Mouse (Mus musculus) embryonic facial prominence, embryonic 13.5 days (tissue): ENCODE results near the gene Cldn18. TPM values are rescaled to one million over a fixed set of nuclear protein-coding genes. Genes with fewer than 3 reads are reported as not detected.

Experiments used
- ATAC-seq: fragments of 200-750 bp; cut with Nextera tagmentation; 2 replicates; pipeline ENCODE4 v1.8.0; 2017; ENCODE audit warnings: low read depth; ENCODE audit not compliant: insufficient number of reproducible peaks, insufficient read depth, low FRiP score, low TSS enrichment
- H3K27ac ChIP-seq: fragments of 300-500 bp; sonication (generic); 2 replicates; pipeline ENCODE4 v1.5.1; 2015; ENCODE audit warnings: moderate library complexity, mild to moderate bottlenecking, inconsistent platforms
- H3K27me3 ChIP-seq: fragments of 300-500 bp; sonication (generic); 2 replicates; pipeline ENCODE4 v1.6.1; 2015; ENCODE audit warnings: mild to moderate bottlenecking, inconsistent platforms
- H3K36me3 ChIP-seq: fragments of 300-500 bp; sonication (generic); 2 replicates; pipeline ENCODE4 v1.6.1; 2015; ENCODE audit warnings: mild to moderate bottlenecking, inconsistent platforms
- H3K4me1 ChIP-seq: fragments of 300-500 bp; sonication (generic); 2 replicates; pipeline ENCODE4 v1.6.1; 2015; ENCODE audit warnings: inconsistent platforms
- H3K4me2 ChIP-seq: fragments of 300-500 bp; sonication (generic); 2 replicates; pipeline ENCODE4 v1.6.1; 2015; ENCODE audit warnings: moderate library complexity, mild to moderate bottlenecking, inconsistent platforms
- H3K4me3 ChIP-seq: fragments of 300-500 bp; sonication (generic); 2 replicates; pipeline ENCODE4 v1.5.1; 2015; ENCODE audit warnings: mild to moderate bottlenecking, inconsistent platforms
- H3K9ac ChIP-seq: fragments of 300-500 bp; sonication (generic); 2 replicates; pipeline ENCODE4 v1.6.1; 2015; ENCODE audit warnings: mild to moderate bottlenecking, inconsistent platforms
- H3K9me3 ChIP-seq: fragments of 300-500 bp; sonication (generic); 2 replicates; pipeline ENCODE4 v1.6.1; 2016; ENCODE audit warnings: inconsistent platforms
- WGBS: fragments of 180-500 bp; shearing (Covaris S2); methylation state at CpG from one replicate; pipeline ENCODE4 v1.1.7; 2015; ENCODE audit warnings: mixed read lengths; 5-methylcytosine and 5-hydroxymethylcytosine counted together
- polyA plus RNA-seq: library from polyadenylated mRNA; unstranded; fragments of >200 nt; fragmentation: Nextera tagmentation; extraction: Ambion mirVana; gene quantifications from 2 replicates; pipeline ENCODE4 v1.2.1, GENCODE M21; 2015

The Cldn18 gene
- polyA plus RNA-seq, 1 experiment from 2014 or later = 0.15 TPM

DNA sequence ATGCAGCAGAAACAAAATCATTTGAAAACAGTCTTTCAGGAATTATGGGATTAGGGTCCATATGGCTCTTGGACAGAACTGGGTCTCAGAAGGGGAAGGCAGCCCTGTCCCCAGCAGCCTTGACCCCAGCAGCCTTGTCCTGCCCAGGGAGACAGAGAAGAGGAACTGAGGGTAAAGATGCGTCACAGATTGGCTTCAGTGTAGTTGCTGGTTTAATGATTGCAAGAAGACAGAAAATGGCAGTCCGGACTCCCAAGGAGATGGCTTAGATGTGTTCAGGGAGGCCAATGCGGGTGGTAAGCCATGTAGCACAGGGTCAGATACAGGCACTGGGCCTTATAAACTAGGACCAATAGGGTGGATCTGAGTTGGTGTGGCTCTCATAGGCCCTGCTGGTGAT lies 41.4 kb downstream of the Cldn18 start:
- no peak overlapping the region for H3K27ac ChIP-seq
- H3K4me3 ChIP-seq = no peak overlapping the region
- no peak overlapping the region for H3K4me2 ChIP-seq
- H3K9ac ChIP-seq = no peak overlapping the region
- no peaks in the 10 kb centered on the region for H3K9me3 ChIP-seq
- no peaks in the 10 kb centered on the region for H3K27me3 ChIP-seq
- H3K36me3 ChIP-seq = peaks cover 15% of the 10 kb centered on the region
- H3K4me1 ChIP-seq = no peaks in the 10 kb centered on the region
- WGBS = 88% methylated on average over 3 of the region's 3 CpGs
- ATAC-seq = no peak

DNA sequence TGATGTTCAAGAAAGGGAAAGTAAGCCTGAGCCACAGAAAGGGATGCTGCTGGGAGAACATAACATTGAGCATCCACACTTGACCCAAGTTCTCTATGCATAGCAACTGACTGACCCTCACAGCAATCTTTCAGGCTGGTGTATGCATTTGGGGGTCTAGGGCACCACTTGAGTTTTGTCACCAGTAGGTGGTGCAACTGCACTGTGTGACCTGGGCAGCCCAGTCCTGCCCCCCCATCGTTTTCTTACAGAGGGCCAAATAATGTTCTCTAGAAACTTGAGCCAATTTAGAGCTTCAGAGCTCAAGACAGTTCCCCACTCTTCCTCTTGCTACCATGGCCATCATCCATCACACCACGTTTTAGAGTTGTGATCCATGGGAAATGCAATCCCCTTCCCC lies 45.5 kb downstream of the Cldn18 start:
- Histone ChIP-seq H3K4me2 (no peak overlapping the region), H3K9ac (no peak overlapping the region), H3K27ac (no peak overlapping the region), H3K4me3 (no peak overlapping the region), H3K36me3 (peaks cover 52% of the 10 kb centered on the region), H3K27me3 (no peaks in the 10 kb centered on the region), H3K9me3 (peaks cover 6% of the 10 kb centered on the region; the same call in 1 of the 2 replicates), H3K4me1 (no peaks in the 10 kb centered on the region)
- 35% methylated on average over 2 of the region's 2 CpGs for WGBS
- no peak for ATAC-seq

DNA sequence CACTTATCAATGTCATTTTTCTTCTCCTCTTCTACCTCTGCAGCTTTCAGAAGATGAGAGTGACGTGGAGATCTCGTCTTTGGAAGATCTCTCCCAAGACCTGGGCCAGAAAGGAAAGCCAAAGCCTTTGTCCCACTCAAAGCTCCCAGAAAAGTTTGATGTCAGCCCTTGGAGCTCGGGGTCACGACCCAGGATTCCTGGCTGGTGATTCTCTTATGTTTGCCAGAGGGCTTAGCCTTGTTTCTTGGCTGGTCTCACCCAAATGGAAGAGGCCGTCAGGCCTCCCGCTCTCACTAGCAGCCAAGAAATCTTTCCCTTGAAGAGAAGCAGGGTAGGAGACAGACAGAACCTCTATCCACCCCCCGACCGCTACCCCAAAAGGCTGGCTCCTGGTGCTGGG lies 49.5 kb downstream of the Cldn18 start:
- 87% methylated on average over 8 of the region's 8 CpGs for WGBS
- H3K9ac ChIP-seq = no peak overlapping the region
- peaks cover 6% of the 10 kb centered on the region; the same call in 1 of the 2 replicates for H3K9me3 ChIP-seq
- no peak for ATAC-seq
- H3K4me2 ChIP-seq = no peak overlapping the region
- peaks cover 87% of the 10 kb centered on the region for H3K36me3 ChIP-seq
- no peaks in the 10 kb centered on the region for H3K27me3 ChIP-seq
- no peak overlapping the region for H3K4me3 ChIP-seq
- H3K4me1 ChIP-seq = no peaks in the 10 kb centered on the region
- H3K27ac ChIP-seq = no peak overlapping the region

DNA sequence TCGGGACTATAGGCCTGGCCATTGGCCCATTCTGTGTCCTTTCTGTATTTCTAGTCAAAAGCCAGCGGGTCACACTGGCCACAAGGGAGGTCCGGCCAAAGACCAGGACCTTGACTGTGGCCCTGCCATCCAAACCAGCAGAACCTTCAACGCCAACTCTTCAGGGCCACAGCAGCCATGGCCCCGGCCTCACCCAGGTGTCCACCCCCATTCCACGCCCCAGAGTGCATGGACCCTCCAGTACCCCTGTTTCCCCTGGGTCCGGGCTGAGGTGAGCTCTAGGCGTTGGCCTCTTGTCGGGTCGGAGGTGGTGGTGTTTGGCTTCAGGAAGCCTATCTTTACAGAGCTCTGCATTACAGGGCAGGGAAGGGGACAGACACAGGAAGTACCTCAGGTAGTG lies 54.2 kb downstream of the Cldn18 start:
- H3K4me2 ChIP-seq = no peak overlapping the region
- no peak overlapping the region for H3K9ac ChIP-seq
- no peaks in the 10 kb centered on the region for H3K27me3 ChIP-seq
- ATAC-seq = no peak
- no peaks in the 10 kb centered on the region for H3K4me1 ChIP-seq
- H3K27ac ChIP-seq = no peak overlapping the region
- no peaks in the 10 kb centered on the region for H3K9me3 ChIP-seq
- 92% methylated on average over 10 of the region's 10 CpGs for WGBS
- peaks cover 81% of the 10 kb centered on the region for H3K36me3 ChIP-seq
- no peak overlapping the region for H3K4me3 ChIP-seq

DNA sequence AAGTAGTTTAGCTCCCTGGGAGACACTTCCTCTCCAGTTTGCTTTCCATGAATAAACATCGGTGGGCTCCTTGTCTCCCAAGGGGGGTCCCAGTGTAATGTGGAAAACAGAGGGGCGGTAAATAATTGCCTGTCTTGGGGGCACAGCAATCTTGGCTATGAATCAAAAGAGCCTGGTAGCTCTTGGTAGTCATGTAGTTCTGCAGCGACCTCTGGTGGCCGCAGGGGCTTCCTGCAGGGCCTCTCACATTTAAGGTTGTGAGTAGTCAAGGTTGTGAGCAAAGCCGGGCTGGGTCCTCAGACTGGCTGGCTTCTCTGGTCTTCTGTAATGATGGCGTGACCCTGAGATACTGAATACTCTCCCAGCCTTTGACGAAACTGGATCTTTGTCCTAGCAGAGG lies 54.7 kb downstream of the Cldn18 start:
- H3K36me3 ChIP-seq = peaks cover 81% of the 10 kb centered on the region
- H3K27me3 ChIP-seq = no peaks in the 10 kb centered on the region
- 27% methylated on average over 7 of the region's 7 CpGs for WGBS
- H3K9ac ChIP-seq = no peak overlapping the region
- no peaks in the 10 kb centered on the region for H3K4me1 ChIP-seq
- H3K9me3 ChIP-seq = no peaks in the 10 kb centered on the region
- ATAC-seq = no peak
- no peak overlapping the region for H3K27ac ChIP-seq
- H3K4me2 ChIP-seq = no peak overlapping the region
- no peak overlapping the region for H3K4me3 ChIP-seq

DNA sequence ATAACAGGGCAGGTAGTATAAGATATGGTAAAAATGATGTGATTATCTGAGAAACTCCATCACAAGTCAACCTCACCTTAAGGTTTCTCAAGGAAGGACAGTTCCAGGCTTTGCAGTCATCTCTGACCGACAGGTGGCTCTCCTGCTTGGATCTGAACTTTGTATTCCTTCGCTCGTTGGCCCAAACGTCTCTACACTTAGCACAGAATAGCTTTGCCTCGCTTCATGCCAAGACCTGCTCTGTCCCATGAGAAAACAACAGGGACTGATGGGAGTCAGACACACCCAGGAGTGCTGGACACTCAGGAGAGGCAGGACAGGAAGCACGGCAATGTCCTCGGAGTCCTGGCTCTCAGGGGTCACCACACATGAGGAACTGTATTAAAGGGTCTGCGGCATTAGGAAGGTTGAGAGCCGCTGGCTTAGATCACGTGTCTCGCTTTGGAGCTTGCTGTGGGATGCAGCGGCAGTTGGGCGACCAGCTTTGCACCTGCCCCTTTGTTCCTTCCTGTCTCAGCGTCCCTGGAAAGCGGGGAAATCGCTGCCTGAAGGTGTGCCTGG lies 55.4 kb downstream of the Cldn18 start:
- Histone ChIP-seq H3K9ac (no peak overlapping the region), H3K4me1 (no peaks in the 10 kb centered on the region), H3K9me3 (no peaks in the 10 kb centered on the region), H3K36me3 (peaks cover 81% of the 10 kb centered on the region), H3K27ac (peak overlapping the region; percentile 28; the same call in 1 of the 2 replicates), H3K4me2 (no peak overlapping the region), H3K4me3 (no peak overlapping the region), H3K27me3 (no peaks in the 10 kb centered on the region)
- ATAC-seq = no peak
- WGBS = 80% methylated on average over 16 of the region's 16 CpGs

DNA sequence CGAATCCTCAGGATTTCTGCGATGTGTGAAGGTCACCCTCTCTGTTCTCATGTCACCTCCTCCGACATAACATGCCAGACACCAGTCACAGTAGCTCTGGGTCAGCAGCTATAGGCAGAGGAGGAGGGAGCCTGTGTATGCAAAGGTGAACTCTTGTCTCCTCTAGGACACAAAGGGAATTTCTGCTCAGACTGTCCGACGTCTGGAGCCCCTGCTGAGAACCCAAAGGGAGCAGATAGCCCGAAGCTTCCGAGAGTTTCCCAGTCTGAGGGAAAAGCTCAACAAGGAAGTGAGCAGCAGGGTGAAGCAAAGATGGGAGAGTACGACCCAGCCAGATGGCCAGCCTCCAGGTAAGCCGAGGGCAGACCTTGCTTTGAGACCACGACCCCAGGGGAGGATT lies 56.3 kb downstream of the Cldn18 start:
- Histone ChIP-seq H3K36me3 (peaks cover 81% of the 10 kb centered on the region), H3K9me3 (no peaks in the 10 kb centered on the region), H3K27ac (no peak overlapping the region), H3K27me3 (no peaks in the 10 kb centered on the region), H3K4me3 (no peak overlapping the region), H3K4me2 (no peak overlapping the region), H3K4me1 (no peaks in the 10 kb centered on the region), H3K9ac (no peak overlapping the region)
- no peak for ATAC-seq
- WGBS = 83% methylated on average over 10 of the region's 10 CpGs

DNA sequence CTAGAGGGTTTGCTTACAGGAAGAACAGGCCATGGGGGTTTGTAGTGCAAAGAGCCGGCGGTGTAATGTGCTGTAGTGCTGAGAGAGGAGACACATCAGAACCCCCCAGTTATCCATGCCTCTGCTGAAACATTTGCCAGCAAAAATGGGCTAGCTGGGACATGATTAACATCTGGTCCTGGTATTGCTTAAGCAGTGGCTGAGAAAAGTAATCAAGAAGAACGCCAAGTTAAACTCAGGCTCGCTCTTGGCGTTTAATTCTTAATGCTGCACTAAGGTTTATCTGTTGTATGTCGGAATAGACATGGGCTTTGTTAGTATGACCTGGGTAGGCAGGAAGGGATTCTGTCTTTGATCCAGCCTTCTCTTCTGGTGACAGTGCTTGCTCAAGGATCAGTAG lies 71.0 kb downstream of the Cldn18 start:
- Histone ChIP-seq H3K9ac (no peak overlapping the region), H3K27me3 (no peaks in the 10 kb centered on the region), H3K9me3 (no peaks in the 10 kb centered on the region), H3K4me2 (no peak overlapping the region), H3K4me1 (no peaks in the 10 kb centered on the region), H3K27ac (no peak overlapping the region), H3K36me3 (peaks cover 88% of the 10 kb centered on the region), H3K4me3 (no peak overlapping the region)
- WGBS = 90% methylated on average over 6 of the region's 6 CpGs
- no peak for ATAC-seq

DNA sequence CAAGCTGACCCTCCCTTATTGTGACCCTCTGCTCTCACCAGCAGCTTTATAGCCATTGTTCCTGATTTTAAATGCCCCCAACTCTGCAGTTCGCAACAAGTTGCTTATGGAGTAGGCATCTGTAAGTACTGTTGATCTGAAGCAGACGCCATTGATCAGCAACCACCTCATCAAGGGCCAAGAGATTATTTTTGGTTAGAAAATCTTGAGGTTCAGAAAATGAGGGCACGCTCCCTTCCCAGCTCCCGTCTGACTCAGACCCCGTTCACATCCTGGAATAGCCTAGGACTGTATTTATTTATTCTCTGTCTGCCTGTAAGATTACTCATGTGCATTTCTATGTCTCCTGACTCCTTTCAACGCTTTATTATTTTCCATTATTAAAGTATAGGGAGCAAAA lies 71.7 kb downstream of the Cldn18 start:
- Histone ChIP-seq H3K4me1 (no peaks in the 10 kb centered on the region), H3K4me3 (no peak overlapping the region), H3K27ac (no peak overlapping the region), H3K9ac (no peak overlapping the region), H3K9me3 (no peaks in the 10 kb centered on the region), H3K36me3 (peaks cover 84% of the 10 kb centered on the region), H3K27me3 (no peaks in the 10 kb centered on the region), H3K4me2 (no peak overlapping the region)
- ATAC-seq = no peak
- 91% methylated on average over 6 of the region's 6 CpGs for WGBS

DNA sequence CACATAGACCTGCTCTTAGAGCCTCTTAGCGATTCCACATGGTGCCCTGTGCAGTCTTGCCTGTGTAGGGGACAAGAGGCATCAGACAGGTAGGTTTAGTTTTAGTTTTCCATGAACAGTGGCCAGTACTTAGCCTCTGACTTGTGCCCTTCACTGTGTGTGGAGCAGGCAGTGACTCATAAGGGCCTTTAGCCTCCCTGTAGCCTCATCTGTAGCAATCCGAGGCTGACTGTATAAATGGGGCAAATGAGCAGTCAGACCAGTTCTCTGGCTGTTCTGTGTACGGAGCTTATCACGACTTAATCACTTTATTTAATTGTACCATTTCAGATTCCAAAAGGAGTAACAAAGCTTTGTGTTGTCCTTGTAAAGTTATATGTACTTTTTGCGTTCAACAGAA lies 77.1 kb downstream of the Cldn18 start:
- ATAC-seq = no peak
- H3K4me3 ChIP-seq = no peak overlapping the region
- H3K4me2 ChIP-seq = no peak overlapping the region
- H3K9me3 ChIP-seq = no peaks in the 10 kb centered on the region
- H3K36me3 ChIP-seq = peaks cover 83% of the 10 kb centered on the region
- no peak overlapping the region for H3K9ac ChIP-seq
- WGBS = 82% methylated on average over 5 of the region's 5 CpGs
- H3K27ac ChIP-seq = no peak overlapping the region
- H3K27me3 ChIP-seq = no peaks in the 10 kb centered on the region
- no peaks in the 10 kb centered on the region for H3K4me1 ChIP-seq
